Comparison of ENCODE assay signal across 21 mouse cellular contexts in genomic region chr4:119986065-119986464, GRCm38 (mm10).
DNase-seq lines count a peak whose midpoint lies in the region; ATAC-seq lines count a peak whose summit lies in the region.
"Had no signal": no experiment of that assay in that cellular context is flagged by ENCODE, and none has a peak within 500 bp of the region (broad histone marks: within the 10 kb centered on the region; RNA-seq: fewer than 3 reads in every experiment).

No protein-coding gene starts in this region.

- 84% methylated on average over 5 of the region's 5 CpGs for WGBS in forebrain, embryonic 14.5 days
- 85% methylated on average over 5 of the region's 5 CpGs for WGBS in forebrain, embryonic 10.5 days
- 85% methylated on average over 5 of the region's 5 CpGs for WGBS in hindbrain, embryonic 12.5 days
- WGBS in midbrain, embryonic 15.5 days, result 83% methylated on average over 5 of the region's 5 CpGs

- DNase-seq in forebrain, embryonic 14.5 days (ENCODE audit: low spot score), result no peak
- no peak for DNase-seq in forebrain, embryonic 10.5 days (ENCODE audit: extremely low spot score, low spot score)
- peak; percentile 65 to 69 for DNase-seq in cerebellum, postnatal 10 days
- no peak for DNase-seq in thymus, adult 18-20 months
- DNase-seq in lung, postnatal 4 days, result no peak
- no peak for DNase-seq in right cerebral cortex, adult 2 months (ENCODE audit: low spot score in 2 of 2)
- DNase-seq: adrenal gland, postnatal 14 days; B cell, adult 2 months; gastrocnemius, postnatal 36 days; heart, postnatal 14 days; kidney, adult 9 months; kidney, postnatal 4 days; right cerebral cortex, postnatal 14 days; thymus, postnatal 25 days had no signal

- H3K9ac ChIP-seq in forebrain, embryonic 14.5 days (ENCODE audit: low read length), result no peak overlapping the region
- H3K9ac ChIP-seq in hindbrain, embryonic 12.5 days, result no peak overlapping the region
- no peak overlapping the region for H3K9ac ChIP-seq in midbrain, embryonic 15.5 days
- H3K9ac ChIP-seq: liver, embryonic 12.5 days; lung, embryonic 15.5 days had no signal

- no peaks in the 10 kb centered on the region for H3K9me3 ChIP-seq in forebrain, embryonic 14.5 days (replicated peaks; ENCODE audit: control insufficient read depth, low read length)
- H3K9me3 ChIP-seq in forebrain, embryonic 10.5 days, result no peaks in the 10 kb centered on the region
- no peaks in the 10 kb centered on the region for H3K9me3 ChIP-seq in hindbrain, embryonic 12.5 days (replicated peaks)
- H3K9me3 ChIP-seq in midbrain, embryonic 15.5 days, result no peaks in the 10 kb centered on the region
- H3K9me3 ChIP-seq: heart, embryonic 10.5 days; liver, embryonic 12.5 days; lung, embryonic 15.5 days had no signal

- no peaks in the 10 kb centered on the region for H3K36me3 ChIP-seq in forebrain, embryonic 14.5 days (ENCODE audit: control insufficient read depth, insufficient read depth, low read length)
- H3K36me3 ChIP-seq in forebrain, embryonic 10.5 days (replicated peaks), result no peaks in the 10 kb centered on the region
- no peaks in the 10 kb centered on the region for H3K36me3 ChIP-seq in hindbrain, embryonic 12.5 days
- H3K36me3 ChIP-seq in midbrain, embryonic 15.5 days (replicated peaks), result no peaks in the 10 kb centered on the region
- H3K36me3 ChIP-seq: heart, embryonic 10.5 days; liver, embryonic 12.5 days; lung, embryonic 15.5 days had no signal

- H3K4me1 ChIP-seq in forebrain, embryonic 14.5 days (ENCODE audit: control insufficient read depth, insufficient read depth, low read length), result peaks cover 8% of the 10 kb centered on the region; the same call in 1 of the 2 replicates
- peaks cover 10% of the 10 kb centered on the region for H3K4me1 ChIP-seq in forebrain, embryonic 10.5 days
- H3K4me1 ChIP-seq in hindbrain, embryonic 12.5 days, result peaks cover 25% of the 10 kb centered on the region
- peaks cover 19% of the 10 kb centered on the region for H3K4me1 ChIP-seq in midbrain, embryonic 15.5 days
- H3K4me1 ChIP-seq: liver, embryonic 12.5 days had no signal

- no peak overlapping the region for H3K4me3 ChIP-seq in forebrain, embryonic 14.5 days (ENCODE audit: low read depth, low read length)
- H3K4me3 ChIP-seq in forebrain, embryonic 10.5 days, result no peak overlapping the region
- H3K4me3 ChIP-seq in hindbrain, embryonic 12.5 days, result no peak overlapping the region
- H3K4me3 ChIP-seq in midbrain, embryonic 15.5 days, result no peak overlapping the region
- H3K4me3 ChIP-seq: erythroblast, embryonic 14.5 days; heart, embryonic 10.5 days; liver, embryonic 12.5 days; lung, embryonic 15.5 days had no signal

- peak overlapping the region; percentile 66 for H3K27ac ChIP-seq in forebrain, embryonic 14.5 days (ENCODE audit: low read depth, low read length)
- H3K27ac ChIP-seq in forebrain, embryonic 10.5 days, result no peak overlapping the region
- peak overlapping the region; percentile 40; the same call in 1 of the 2 replicates for H3K27ac ChIP-seq in hindbrain, embryonic 12.5 days
- H3K27ac ChIP-seq in midbrain, embryonic 15.5 days, result peak overlapping the region; percentile 72
- H3K27ac ChIP-seq: heart, embryonic 10.5 days; liver, embryonic 12.5 days; lung, embryonic 15.5 days; stomach, postnatal 0 days had no signal

- H3K4me2 ChIP-seq in forebrain, embryonic 14.5 days (ENCODE audit: low read length), result no peak overlapping the region
- H3K4me2 ChIP-seq in hindbrain, embryonic 12.5 days (replicated peaks), result no peak overlapping the region
- H3K4me2 ChIP-seq in midbrain, embryonic 15.5 days, result no peak overlapping the region
- H3K4me2 ChIP-seq: liver, embryonic 12.5 days; lung, embryonic 15.5 days had no signal

- no peaks in the 10 kb centered on the region for H3K27me3 ChIP-seq in forebrain, embryonic 14.5 days (replicated peaks; ENCODE audit: control insufficient read depth, insufficient read depth, low read length)
- H3K27me3 ChIP-seq in forebrain, embryonic 10.5 days (ENCODE audit: poor library complexity, severe bottlenecking), result no peaks in the 10 kb centered on the region
- no peaks in the 10 kb centered on the region for H3K27me3 ChIP-seq in hindbrain, embryonic 12.5 days
- no peaks in the 10 kb centered on the region for H3K27me3 ChIP-seq in midbrain, embryonic 15.5 days (replicated peaks)
- H3K27me3 ChIP-seq: liver, embryonic 12.5 days; lung, embryonic 15.5 days had no signal

- no peak for ATAC-seq in forebrain, embryonic 14.5 days
- ATAC-seq in hindbrain, embryonic 12.5 days (ENCODE audit: low FRiP score), result no peak
- ATAC-seq in midbrain, embryonic 15.5 days (replicated peaks), result no peak
- ATAC-seq: liver, embryonic 12.5 days had no signal

Comparison
In these comparisons a context has a peak if more than half of its experiments do, and no peak if none do; other contexts are left out.
1. DNase-seq: peak in cerebellum, postnatal 10 days (2 of 2); none in forebrain, embryonic 14.5 days (single experiment), forebrain, embryonic 10.5 days (single experiment), thymus, adult 18-20 months (0 of 2), lung, postnatal 4 days (0 of 2) and right cerebral cortex, adult 2 months (0 of 2).